Mouse (Mus musculus): ENCODE results near the gene Lrrk1. TPM values are rescaled to one million over a fixed set of nuclear protein-coding genes. Genes with fewer than 3 reads are reported as not detected.
A peak's percentile ranks its signal among the peaks of the same experiment; 100 is the strongest.

The Lrrk1 gene
- polyA plus RNA-seq, 1 experiment from 2014 or later = 6.4 TPM

DNA sequence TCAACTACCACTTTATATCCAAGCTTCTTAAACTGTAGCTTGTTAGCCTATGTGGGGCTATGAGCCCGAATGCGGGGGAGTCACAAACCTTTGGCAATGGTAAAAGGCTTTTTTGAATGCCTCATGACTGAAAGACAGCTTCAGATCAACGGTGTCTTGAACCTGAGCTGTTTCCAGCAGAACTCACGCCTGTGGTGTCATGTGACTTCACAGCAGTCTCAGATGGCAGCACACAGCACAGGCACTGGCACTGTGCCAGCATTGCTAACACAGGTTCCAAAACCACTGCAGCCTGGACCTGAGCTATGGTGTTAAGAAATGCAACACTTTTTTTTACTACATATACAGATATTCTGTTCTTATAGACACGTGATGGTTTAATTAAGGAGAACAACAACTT is 67.2 kb downstream of the Lrrk1 start:
- Histone ChIP-seq H3K27ac (replicated peaks in 1 of 2; ENCODE audit: control insufficient read depth in 1 of 2, insufficient read depth in 1 of 2, low read depth in 2 of 2, low read length in 2 of 2) (0 out of 4 replicates have a peak overlapping the region, but pooled peaks of 1 of the 2 experiments have one; percentile 8), H3K4me1 (ENCODE audit: control insufficient read depth in 2 of 2, insufficient read depth in 2 of 2, low read length in 2 of 2) (peaks cover 3 to 13% of the 10 kb centered on the region in 2 experiments), H3K4me3 (ENCODE audit: control insufficient read depth in 1 of 2, insufficient read depth in 1 of 2, low read depth in 1 of 2, low read length in 2 of 2) (no peak overlapping the region), H3K27me3 (ENCODE audit: control insufficient read depth, insufficient read depth, low read length) (no peaks in the 10 kb centered on the region), H3K4me2 (ENCODE audit: low read length) (no peak overlapping the region), H3K9me3 (ENCODE audit: control insufficient read depth, low read length) (peaks cover under 1% of the 10 kb centered on the region; the same call in 1 of the 2 replicates), H3K36me3 (ENCODE audit: control insufficient read depth, insufficient read depth, low read length) (no peaks in the 10 kb centered on the region), H3K9ac (ENCODE audit: low read length) (no peak overlapping the region)
- ATAC-seq (ENCODE audit: insufficient number of reproducible peaks, insufficient read depth, low FRiP score, low read depth) = no peak
- 49% methylated on average over 5 of the region's 5 CpGs for WGBS

DNA sequence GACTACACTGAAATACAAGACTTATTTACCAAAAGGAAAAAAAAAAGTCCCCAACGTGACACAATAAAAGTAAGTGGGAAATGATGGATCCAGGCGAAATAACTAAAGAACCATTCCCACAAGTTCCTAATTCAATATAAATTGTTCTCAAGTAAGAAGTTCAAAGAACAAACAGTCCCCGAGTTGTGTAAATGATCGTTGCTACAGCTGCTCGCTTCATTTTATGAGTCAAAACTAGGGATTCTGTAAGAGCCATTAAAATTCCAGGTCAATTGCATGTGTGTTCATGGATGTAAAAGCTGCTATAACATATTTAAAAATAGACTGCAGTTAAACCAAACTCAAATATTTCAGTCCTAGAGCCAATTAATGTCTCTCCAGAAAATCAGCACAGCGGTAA is 70.0 kb downstream of the Lrrk1 start:
- Histone ChIP-seq H3K4me3 (ENCODE audit: control insufficient read depth in 1 of 2, insufficient read depth in 1 of 2, low read depth in 1 of 2, low read length in 2 of 2) (no peak overlapping the region), H3K9ac (ENCODE audit: low read length) (no peak overlapping the region), H3K4me1 (ENCODE audit: control insufficient read depth in 2 of 2, insufficient read depth in 2 of 2, low read length in 2 of 2) (peaks cover 3 to 8% of the 10 kb centered on the region in 2 experiments), H3K27me3 (ENCODE audit: control insufficient read depth, insufficient read depth, low read length) (no peaks in the 10 kb centered on the region), H3K27ac (replicated peaks in 1 of 2; ENCODE audit: control insufficient read depth in 1 of 2, insufficient read depth in 1 of 2, low read depth in 2 of 2, low read length in 2 of 2) (no peak overlapping the region), H3K36me3 (ENCODE audit: control insufficient read depth, insufficient read depth, low read length) (no peaks in the 10 kb centered on the region), H3K4me2 (ENCODE audit: low read length) (no peak overlapping the region), H3K9me3 (ENCODE audit: control insufficient read depth, low read length) (peaks cover 4% of the 10 kb centered on the region)
- 85% methylated on average over 6 of the region's 6 CpGs for WGBS
- no peak for ATAC-seq (ENCODE audit: insufficient number of reproducible peaks, insufficient read depth, low FRiP score, low read depth)

DNA sequence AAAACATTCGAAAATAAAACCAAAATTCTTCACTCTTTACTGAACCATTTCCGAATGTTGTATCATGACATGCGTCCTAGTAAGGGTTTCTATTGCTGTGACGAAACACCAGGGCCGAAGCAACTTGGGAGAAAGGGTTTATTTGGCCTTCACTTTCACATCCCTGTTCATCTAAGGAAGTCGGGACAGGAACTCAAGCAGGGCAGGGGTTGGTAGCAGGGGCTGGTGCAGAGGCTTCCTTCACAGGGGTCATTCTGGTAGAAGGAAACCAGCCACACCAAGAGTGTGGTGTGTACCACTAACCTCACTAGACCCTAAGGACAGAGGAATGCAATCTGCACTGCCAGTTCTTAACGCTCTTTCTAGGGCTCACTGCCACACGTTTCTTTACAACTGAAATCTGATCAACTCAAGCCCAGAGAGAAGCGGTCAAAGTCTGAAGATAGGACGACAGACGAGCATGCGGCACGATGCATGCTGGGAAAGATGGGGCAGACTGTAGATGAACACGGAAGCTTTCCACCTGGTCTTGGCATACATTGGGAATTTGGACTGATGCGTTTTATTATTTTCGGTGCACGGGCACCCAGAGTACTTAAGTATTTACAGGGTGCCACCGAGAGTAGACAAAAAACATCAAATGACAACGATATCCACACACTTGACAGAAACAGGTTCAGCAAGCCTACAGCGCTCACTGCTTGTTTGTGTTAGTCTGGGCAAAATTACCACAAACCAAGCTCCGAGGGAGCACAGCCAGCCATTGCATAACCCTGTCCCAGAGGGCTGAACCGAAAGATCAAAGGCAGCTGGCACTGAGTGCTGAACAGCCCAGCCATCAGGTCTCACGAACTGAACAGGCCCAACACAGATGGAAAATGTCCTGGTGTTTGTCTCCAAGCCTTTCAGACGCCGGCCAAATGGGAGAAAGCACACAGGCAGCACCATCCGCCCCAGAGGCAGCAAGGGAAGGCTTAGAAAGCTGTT is 77.2 kb downstream of the Lrrk1 start:
- WGBS = 68% methylated on average over 26 of the region's 26 CpGs
- H3K9me3 ChIP-seq (ENCODE audit: control insufficient read depth, low read length) = peaks cover 4% of the 10 kb centered on the region
- H3K4me2 ChIP-seq (ENCODE audit: low read length) = no peak overlapping the region
- no peak overlapping the region for H3K9ac ChIP-seq (ENCODE audit: low read length)
- no peak overlapping the region for H3K27ac ChIP-seq (replicated peaks in 1 of 2; ENCODE audit: control insufficient read depth in 1 of 2, insufficient read depth in 1 of 2, low read depth in 2 of 2, low read length in 2 of 2)
- H3K27me3 ChIP-seq (ENCODE audit: control insufficient read depth, insufficient read depth, low read length) = no peaks in the 10 kb centered on the region; the same call in 1 of the 2 replicates
- no peak for ATAC-seq (ENCODE audit: insufficient number of reproducible peaks, insufficient read depth, low FRiP score, low read depth)
- peaks cover 10 to 16% of the 10 kb centered on the region in 2 experiments for H3K4me1 ChIP-seq (ENCODE audit: control insufficient read depth in 2 of 2, insufficient read depth in 2 of 2, low read length in 2 of 2)
- H3K36me3 ChIP-seq (ENCODE audit: control insufficient read depth, insufficient read depth, low read length) = peaks cover 10% of the 10 kb centered on the region
- H3K4me3 ChIP-seq (ENCODE audit: control insufficient read depth in 1 of 2, insufficient read depth in 1 of 2, low read depth in 1 of 2, low read length in 2 of 2) = no peak overlapping the region

DNA sequence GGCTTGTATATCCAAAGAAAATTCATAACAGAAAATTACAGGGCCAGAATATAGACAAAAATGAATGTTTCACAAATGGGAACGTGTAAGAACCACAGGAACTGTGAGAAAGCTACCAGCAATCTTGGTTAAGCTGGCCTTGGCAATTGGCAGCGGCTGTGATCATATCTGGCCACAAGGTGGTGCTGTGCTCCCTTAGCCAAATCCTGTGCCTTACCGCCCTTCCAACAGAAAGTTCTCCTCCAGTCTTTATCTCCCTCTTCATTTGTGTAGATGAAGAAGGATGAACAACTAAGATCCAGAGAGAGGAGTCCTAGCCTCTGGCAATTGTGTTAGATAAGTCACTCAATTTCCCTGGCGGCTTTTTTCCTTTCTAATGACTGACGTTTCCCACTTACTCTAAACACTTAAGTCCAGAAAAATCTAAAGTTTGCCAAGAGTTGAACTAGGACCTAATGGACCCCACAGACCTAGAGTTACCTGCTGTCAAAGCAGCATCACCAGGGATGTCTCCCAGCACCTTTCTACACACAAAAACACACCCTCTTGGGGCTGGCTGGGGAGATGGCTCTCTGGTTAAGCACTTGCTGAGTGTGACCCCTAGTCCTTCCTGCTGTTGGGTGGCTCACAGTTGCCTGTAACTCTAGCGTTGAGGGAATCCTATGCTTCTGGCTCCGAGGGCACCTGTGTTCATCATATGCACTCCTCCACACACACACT is 78.0 kb downstream of the Lrrk1 start:
- ATAC-seq (ENCODE audit: insufficient number of reproducible peaks, insufficient read depth, low FRiP score, low read depth) = no peak
- peaks cover 19% of the 10 kb centered on the region for H3K36me3 ChIP-seq (ENCODE audit: control insufficient read depth, insufficient read depth, low read length)
- 39% methylated on average over 7 of the region's 7 CpGs for WGBS
- no peak overlapping the region for H3K4me3 ChIP-seq (ENCODE audit: control insufficient read depth in 1 of 2, insufficient read depth in 1 of 2, low read depth in 1 of 2, low read length in 2 of 2)
- no peaks in the 10 kb centered on the region for H3K9me3 ChIP-seq (ENCODE audit: control insufficient read depth, low read length)
- peaks cover 10 to 16% of the 10 kb centered on the region in 2 experiments for H3K4me1 ChIP-seq (ENCODE audit: control insufficient read depth in 2 of 2, insufficient read depth in 2 of 2, low read length in 2 of 2)
- 0 out of 2 replicates have a peak overlapping the region, but pooled peaks have one; percentile 12 for H3K4me2 ChIP-seq (ENCODE audit: low read length)
- H3K9ac ChIP-seq (ENCODE audit: low read length) = no peak overlapping the region
- H3K27me3 ChIP-seq (ENCODE audit: control insufficient read depth, insufficient read depth, low read length) = no peaks in the 10 kb centered on the region; the same call in 1 of the 2 replicates
- peak overlapping the region in 1 of 2 experiments; percentile 68; a peak in 1 of 4 replicates for H3K27ac ChIP-seq (replicated peaks in 1 of 2; ENCODE audit: control insufficient read depth in 1 of 2, insufficient read depth in 1 of 2, low read depth in 2 of 2, low read length in 2 of 2)

DNA sequence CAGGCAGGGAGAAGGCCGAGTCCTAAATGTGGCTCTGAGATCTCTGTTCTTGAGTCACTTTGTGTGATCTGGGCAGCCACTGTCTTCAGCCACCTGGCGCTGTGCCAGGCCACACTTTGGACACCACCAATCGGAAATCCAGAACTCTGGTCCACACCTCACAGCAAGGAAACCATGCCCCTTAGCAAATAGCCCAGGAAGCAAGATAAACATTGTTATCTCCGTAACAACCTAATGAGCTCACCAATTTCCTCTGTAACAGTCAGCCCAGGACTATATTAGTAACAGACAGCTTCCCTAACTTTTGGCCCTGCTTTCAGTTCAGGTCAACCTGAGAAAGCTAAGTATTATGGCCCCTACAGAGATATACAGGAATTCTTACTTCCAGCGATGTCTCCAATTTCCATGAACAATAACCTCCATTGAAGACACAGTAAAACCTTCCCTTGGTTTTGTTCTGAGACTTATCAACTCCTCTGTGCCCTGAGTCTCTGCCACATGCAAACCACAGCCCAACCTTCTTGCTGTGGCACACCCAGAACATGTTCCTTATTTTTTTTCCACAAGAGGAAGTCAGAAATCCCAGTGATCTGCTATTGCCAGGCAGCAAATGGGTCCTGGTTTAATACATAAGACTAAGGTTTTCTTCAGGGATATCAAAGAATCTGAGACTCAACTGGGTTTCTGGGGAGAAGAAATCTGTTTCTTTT is 78.8 kb downstream of the Lrrk1 start:
- 22% methylated on average over 5 of the region's 5 CpGs for WGBS
- ATAC-seq (ENCODE audit: insufficient number of reproducible peaks, insufficient read depth, low FRiP score, low read depth) = peak; percentile 7; the same call in 1 of the 2 replicates
- Histone ChIP-seq H3K27me3 (ENCODE audit: control insufficient read depth, insufficient read depth, low read length) (no peaks in the 10 kb centered on the region; the same call in 1 of the 2 replicates), H3K9me3 (ENCODE audit: control insufficient read depth, low read length) (no peaks in the 10 kb centered on the region), H3K4me3 (ENCODE audit: control insufficient read depth in 1 of 2, insufficient read depth in 1 of 2, low read depth in 1 of 2, low read length in 2 of 2) (no peak overlapping the region), H3K27ac (replicated peaks in 1 of 2; ENCODE audit: control insufficient read depth in 1 of 2, insufficient read depth in 1 of 2, low read depth in 2 of 2, low read length in 2 of 2) (peak overlapping the region; percentile 47 to 68), H3K4me2 (ENCODE audit: low read length) (peak overlapping the region; percentile 12; the same call in 1 of the 2 replicates), H3K4me1 (ENCODE audit: control insufficient read depth in 2 of 2, insufficient read depth in 2 of 2, low read length in 2 of 2) (peaks cover 10 to 16% of the 10 kb centered on the region in 2 experiments), H3K9ac (ENCODE audit: low read length) (no peak overlapping the region), H3K36me3 (ENCODE audit: control insufficient read depth, insufficient read depth, low read length) (peaks cover 20% of the 10 kb centered on the region)

DNA sequence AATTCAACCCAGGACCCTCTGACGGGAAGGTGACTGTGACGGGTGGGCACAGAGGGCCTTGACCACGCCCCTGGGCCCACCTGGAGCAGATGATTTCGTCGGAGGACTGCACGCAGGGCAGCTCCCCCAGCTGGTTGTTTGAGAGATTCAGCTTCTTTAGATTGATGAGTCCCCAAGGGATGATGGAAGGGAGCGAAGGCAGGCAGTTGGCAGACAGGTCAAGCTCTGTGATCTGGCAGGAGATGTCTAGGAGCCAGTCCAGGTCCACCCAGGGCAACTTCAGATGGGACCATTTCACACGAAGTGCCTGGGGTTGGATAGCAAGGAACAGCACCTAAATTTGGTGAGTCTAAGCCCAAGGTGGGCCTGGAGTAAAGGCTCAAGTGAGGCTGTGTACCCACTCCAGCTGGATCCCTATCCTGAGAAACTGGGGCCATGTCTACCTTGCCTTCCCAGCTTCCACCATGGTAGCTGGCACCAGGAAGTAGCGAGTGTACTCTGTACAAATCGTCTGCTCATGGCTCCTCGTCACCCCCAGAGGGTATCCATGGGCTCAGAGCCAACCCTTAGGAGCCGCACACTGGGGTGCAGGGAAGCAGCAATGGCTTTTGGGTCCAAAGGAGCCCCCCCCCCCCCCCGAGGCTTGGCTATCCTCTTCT is 79.4 kb downstream of the Lrrk1 start:
- Histone ChIP-seq H3K36me3 (ENCODE audit: control insufficient read depth, insufficient read depth, low read length) (peaks cover 20% of the 10 kb centered on the region), H3K4me2 (ENCODE audit: low read length) (peak overlapping the region; percentile 12; the same call in 1 of the 2 replicates), H3K4me1 (ENCODE audit: control insufficient read depth in 2 of 2, insufficient read depth in 2 of 2, low read length in 2 of 2) (peaks cover 10 to 16% of the 10 kb centered on the region in 2 experiments), H3K9me3 (ENCODE audit: control insufficient read depth, low read length) (no peaks in the 10 kb centered on the region), H3K27me3 (ENCODE audit: control insufficient read depth, insufficient read depth, low read length) (no peaks in the 10 kb centered on the region; the same call in 1 of the 2 replicates), H3K4me3 (ENCODE audit: control insufficient read depth in 1 of 2, insufficient read depth in 1 of 2, low read depth in 1 of 2, low read length in 2 of 2) (no peak overlapping the region), H3K9ac (ENCODE audit: low read length) (no peak overlapping the region), H3K27ac (replicated peaks in 1 of 2; ENCODE audit: control insufficient read depth in 1 of 2, insufficient read depth in 1 of 2, low read depth in 2 of 2, low read length in 2 of 2) (peak overlapping the region; percentile 44 to 59)
- 0 out of 2 replicates have a peak, but pooled peaks have one; percentile 7 for ATAC-seq (ENCODE audit: insufficient number of reproducible peaks, insufficient read depth, low FRiP score, low read depth)
- WGBS = 71% methylated on average over 13 of the region's 13 CpGs

All from heart, embryonic 14.5 days (tissue).